8 mouse cellular contexts compared by ENCODE assay signal in genomic region chr11:101083083-101083697, GRCm38 (mm10). TPM values are rescaled to one million over a fixed set of nuclear protein-coding genes. Genes with fewer than 3 reads are reported as not detected.
A peak's percentile ranks its signal among the peaks of the same experiment; 100 is the strongest.
DNase-seq lines count a peak whose midpoint lies in the region; ATAC-seq lines count a peak whose summit lies in the region.

No protein-coding gene starts in this region.

- peak overlapping the region; percentile 87 for H3K9ac ChIP-seq in lung, embryonic 15.5 days
- H3K9ac ChIP-seq in embryonic facial prominence, embryonic 14.5 days (ENCODE audit: low read depth, low read length), result peak overlapping the region; percentile 90

- WGBS in lung, embryonic 15.5 days, result 24% methylated on average over 19 of the region's 19 CpGs
- 30% methylated on average over 19 of the region's 19 CpGs for WGBS in embryonic facial prominence, embryonic 14.5 days

- peaks cover 47% of the 10 kb centered on the region for H3K4me1 ChIP-seq in lung, embryonic 15.5 days
- peaks cover 10% of the 10 kb centered on the region for H3K4me1 ChIP-seq in embryonic facial prominence, embryonic 14.5 days (ENCODE audit: control insufficient read depth, insufficient read depth, low read length)

- no peaks in the 10 kb centered on the region for H3K9me3 ChIP-seq in lung, embryonic 15.5 days
- H3K9me3 ChIP-seq in embryonic facial prominence, embryonic 14.5 days (ENCODE audit: control insufficient read depth, low read length), result no peaks in the 10 kb centered on the region

- peak overlapping the region; percentile 87 for H3K27ac ChIP-seq in lung, embryonic 15.5 days
- H3K27ac ChIP-seq in embryonic facial prominence, embryonic 14.5 days (replicated peaks; ENCODE audit: low read depth, low read length), result peak overlapping the region; percentile 91

- no peak for ATAC-seq in lung, embryonic 15.5 days (ENCODE audit: borderline replicate concordance, extremely low read depth, low FRiP score, low TSS enrichment)
- ATAC-seq in embryonic facial prominence, embryonic 14.5 days (ENCODE audit: low read depth), result no peak
- no peak for ATAC-seq in frontal cortex, adult (ENCODE audit: low TSS enrichment)

- H3K4me3 ChIP-seq in lung, embryonic 15.5 days, result peak overlapping the region; percentile 78
- peak overlapping the region; percentile 88 for H3K4me3 ChIP-seq in embryonic facial prominence, embryonic 14.5 days (ENCODE audit: low read depth, low read length)

- no peak for DNase-seq in lung, adult 18-20 months
- no peak for DNase-seq in embryonic facial prominence, embryonic 14.5 days (ENCODE audit: low spot score)
- DNase-seq in kidney, adult 18-20 months, result peak; percentile 68
- DNase-seq in lung, postnatal 36 days, result peak; percentile 35
- no peak for DNase-seq in gastrocnemius, postnatal 10 days
- DNase-seq in thymus, postnatal 25 days, result no peak

- H3K27me3 ChIP-seq in lung, embryonic 15.5 days, result peaks cover 36% of the 10 kb centered on the region
- peaks cover 35% of the 10 kb centered on the region for H3K27me3 ChIP-seq in embryonic facial prominence, embryonic 14.5 days (replicated peaks; ENCODE audit: control insufficient read depth, insufficient read depth, low read length)

- peak overlapping the region; percentile 92 for H3K4me2 ChIP-seq in lung, embryonic 15.5 days
- peak overlapping the region; percentile 95 for H3K4me2 ChIP-seq in embryonic facial prominence, embryonic 14.5 days (ENCODE audit: low read depth, low read length)

- no peaks in the 10 kb centered on the region for H3K36me3 ChIP-seq in lung, embryonic 15.5 days
- peaks cover 10% of the 10 kb centered on the region; the same call in 1 of the 2 replicates for H3K36me3 ChIP-seq in embryonic facial prominence, embryonic 14.5 days (ENCODE audit: control insufficient read depth, insufficient read depth, low read length)

RNA-seq across cellular contexts. Expression of gene Coasy, which starts 0.8 kb away (rescaled TPM):
- 42.8 and 43.2 TPM in 2 replicates for polyA plus RNA-seq in lung, embryonic 15.5 days (2015; fragmentation: Nextera tagmentation; extraction: Ambion mirVana)
- 39.1 and 40.5 TPM in 2 replicates for polyA plus RNA-seq in embryonic facial prominence, embryonic 14.5 days (2014; fragmentation: Nextera tagmentation; extraction: Ambion mirVana)
- total RNA-seq in gastrocnemius, postnatal 10 days (2021), result 10 to 100 TPM; 10.7 to 11.7 TPM

RNA-seq across cellular contexts. Expression of gene Mlx, which starts 3.9 kb away (rescaled TPM):
- polyA plus RNA-seq in lung, embryonic 15.5 days (2015; fragmentation: Nextera tagmentation; extraction: Ambion mirVana), result 43.4 and 54.1 TPM in 2 replicates
- polyA plus RNA-seq in embryonic facial prominence, embryonic 14.5 days (2014; fragmentation: Nextera tagmentation; extraction: Ambion mirVana), result 45.8 and 55.2 TPM in 2 replicates
- 10 to 100 TPM; 10.7 to 12.2 TPM for total RNA-seq in gastrocnemius, postnatal 10 days (2021)

RNA-seq across cellular contexts. Expression of gene Hsd17b1, which starts 5.0 kb away (rescaled TPM):
- polyA plus RNA-seq in lung, embryonic 15.5 days (2015; fragmentation: Nextera tagmentation; extraction: Ambion mirVana), result 0.11 and 0.15 TPM in 2 replicates
- polyA plus RNA-seq in embryonic facial prominence, embryonic 14.5 days (2014; fragmentation: Nextera tagmentation; extraction: Ambion mirVana), result not detected in 2 replicates
- total RNA-seq in gastrocnemius, postnatal 10 days (2021), result under 1 TPM; 0.23 to 0.25 TPM

RNA-seq across cellular contexts. Expression of gene Psmc3ip, which starts 12.0 kb away (rescaled TPM):
- polyA plus RNA-seq in lung, embryonic 15.5 days (2015; fragmentation: Nextera tagmentation; extraction: Ambion mirVana), result 35.1 and 37.5 TPM in 2 replicates
- polyA plus RNA-seq in embryonic facial prominence, embryonic 14.5 days (2014; fragmentation: Nextera tagmentation; extraction: Ambion mirVana), result 27.2 and 34.4 TPM in 2 replicates
- 1 to 10 TPM; 2.8 to 4.0 TPM for total RNA-seq in gastrocnemius, postnatal 10 days (2021)

RNA-seq across cellular contexts. Expression of gene Naglu, which starts 13.4 kb away (rescaled TPM):
- polyA plus RNA-seq in lung, embryonic 15.5 days (2015; fragmentation: Nextera tagmentation; extraction: Ambion mirVana), result 20.4 and 22.5 TPM in 2 replicates
- 13.9 and 14.4 TPM in 2 replicates for polyA plus RNA-seq in embryonic facial prominence, embryonic 14.5 days (2014; fragmentation: Nextera tagmentation; extraction: Ambion mirVana)
- total RNA-seq in gastrocnemius, postnatal 10 days (2021), result 10 to 100 TPM in 1 of 2 experiments, 1 to 10 TPM in 1; 9.2 to 11.6 TPM

Comparison
In these comparisons a context has a peak if more than half of its experiments do, and no peak if none do; other contexts are left out.
1. DNase-seq: peak in kidney, adult 18-20 months (single experiment) and lung, postnatal 36 days (single experiment); none in lung, adult 18-20 months (0 of 2), embryonic facial prominence, embryonic 14.5 days (single experiment), gastrocnemius, postnatal 10 days (single experiment) and thymus, postnatal 25 days (single experiment).